Mouse (Mus musculus) T-helper 1 cell (primary cell): ENCODE results near the gene H2-T24.
"Not testable (repeated sequence)": the region's sequence is repeated elsewhere in the genome, so short reads cannot be mapped to it uniquely, and the experiment has no call there.

Source experiments
- in situ Hi-C: fragments of 300-600 bp; cut with MboI, MseI; formaldehyde crosslinking; loops from one replicate; pipeline ENCODE4 v1.15.1; 2025; ENCODE audit warnings: high pct_unique_total_duplicates

H2-T24 gene

GRCm38 (mm10) chr17:36025197-36025596, 4.8 kb upstream of the H2-T24 start:
- in situ Hi-C loops: no loop called here

GRCm38 (mm10) chr17:36023710-36024654, 3.6 kb upstream of the H2-T24 start:
- in situ Hi-C loops: no loop called here

GRCm38 (mm10) chr17:36022922-36023321, 2.6 kb upstream of the H2-T24 start:
- in situ Hi-C loops: no loop called here

GRCm38 (mm10) chr17:36022098-36022497, 1.7 kb upstream of the H2-T24 start:
- in situ Hi-C loops: no loop called here

- in situ Hi-C loops: no loop called here
Observed at GRCm38 (mm10) chr17:36021309-36021708, 949 bp upstream of the H2-T24 start.

- in situ Hi-C loops: no loop called here
Observed at GRCm38 (mm10) chr17:36019519-36019918, 841 bp downstream of the H2-T24 start.

- in situ Hi-C loops: no loop called here
Observed at GRCm38 (mm10) chr17:36018979-36019378, 1.4 kb downstream of the H2-T24 start.

- in situ Hi-C loops: no loop called here
Observed at GRCm38 (mm10) chr17:36017046-36017445, 3.3 kb downstream of the H2-T24 start.

GRCm38 (mm10) chr17:36014977-36015376, 5.4 kb downstream of the H2-T24 start:
- in situ Hi-C loops: no loop called here

- in situ Hi-C loops: not testable (repeated sequence)
Observed at GRCm38 (mm10) chr17:36004409-36004808, 16.0 kb downstream of the H2-T24 start.

- in situ Hi-C loops: no loop called here
Observed at GRCm38 (mm10) chr17:36003331-36003730, 17.0 kb downstream of the H2-T24 start.

- in situ Hi-C loops: no loop called here
Observed at GRCm38 (mm10) chr17:36001966-36002365, 18.4 kb downstream of the H2-T24 start.

GRCm38 (mm10) chr17:36001121-36001897, 19.1 kb downstream of the H2-T24 start:
- in situ Hi-C loops: no loop called here

GRCm38 (mm10) chr17:36000349-36000748, 20.0 kb downstream of the H2-T24 start:
- in situ Hi-C loops: no loop called here

- in situ Hi-C loops: loop anchor here (5.0 kb wide), 2 partner anchors 33 to 113 kb away; partner anchors contain the start of gene H2-T23
Observed at GRCm38 (mm10) chr17:35999356-35999755, 21.0 kb downstream of the H2-T24 start.

GRCm38 (mm10) chr17:35998545-35999305, 21.6 kb downstream of the H2-T24 start:
- in situ Hi-C loops: loop anchor here (5.0 kb wide), 2 partner anchors 34 to 114 kb away; partner anchors contain the start of gene H2-T23

- in situ Hi-C loops: loop anchor here (5.0 kb wide), 2 partner anchors 34 to 114 kb away; partner anchors contain the start of gene H2-T23
Observed at GRCm38 (mm10) chr17:35997713-35998510, 22.4 kb downstream of the H2-T24 start.

- in situ Hi-C loops: loop anchor here (5.0 kb wide), 2 partner anchors 35 to 115 kb away; partner anchors contain the start of gene H2-T23
Observed at GRCm38 (mm10) chr17:35996949-35997348, 23.4 kb downstream of the H2-T24 start.

- in situ Hi-C loops: loop anchor here (5.0 kb wide), 2 partner anchors 37 to 117 kb away; partner anchors contain the start of gene H2-T23
Observed at GRCm38 (mm10) chr17:35994879-35995240, 25.5 kb downstream of the H2-T24 start.

- in situ Hi-C loops: no loop called here
Observed at GRCm38 (mm10) chr17:35994175-35994878, 26.0 kb downstream of the H2-T24 start.
